ENCODE assay signal across 15 mouse cellular contexts in the genomic region with DNA sequence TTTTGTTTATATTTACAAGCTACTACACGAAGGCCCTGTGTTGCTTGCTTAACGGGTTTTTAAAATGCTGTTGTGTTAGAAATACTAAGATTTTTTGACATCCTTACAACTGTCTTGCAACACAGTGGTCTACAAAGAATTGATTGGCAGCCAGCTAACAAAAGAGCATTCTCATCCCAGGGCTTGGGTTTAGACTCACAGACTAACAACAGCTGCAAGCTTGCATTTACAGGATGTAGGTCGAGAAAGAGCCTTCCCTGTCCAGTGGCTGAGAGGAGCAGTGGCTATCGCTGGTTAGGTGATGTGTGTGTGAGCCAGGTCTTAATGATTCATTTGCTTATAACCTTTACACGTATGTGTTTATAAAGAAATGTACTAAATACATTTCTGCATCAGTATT.
"Had no signal": no experiment of that assay in that cellular context is flagged by ENCODE, and none has a peak within 500 bp of the region (broad histone marks: within the 10 kb centered on the region; RNA-seq: fewer than 3 reads in every experiment).

No protein-coding gene starts in this region.

- H3K27me3 ChIP-seq: limb, embryonic 15.5 days; liver, embryonic 12.5 days had no signal

- H3K4me1 ChIP-seq: liver, embryonic 12.5 days; midbrain, embryonic 10.5 days had no signal

- H3K9me3 ChIP-seq: limb, embryonic 15.5 days; liver, embryonic 12.5 days; midbrain, embryonic 10.5 days had no signal

- DNase-seq: kidney, adult 11 months; kidney, adult 9 months; kidney, postnatal 36 days; layer of hippocampus, adult 9-11 months; layer of hippocampus, postnatal 36 days; lung, postnatal 4 days; right cerebral cortex, postnatal 4 days; spleen, adult 18-20 months; thymus, adult 18-20 months; thymus, postnatal 14 days had no signal

- H3K4me3 ChIP-seq: limb, embryonic 15.5 days; liver, embryonic 12.5 days; midbrain, embryonic 10.5 days had no signal

- H3K27ac ChIP-seq: hindbrain, postnatal 0 days; kidney, postnatal 0 days; limb, embryonic 15.5 days; liver, embryonic 12.5 days; midbrain, embryonic 10.5 days had no signal

- H3K9ac ChIP-seq: limb, embryonic 15.5 days; liver, embryonic 12.5 days had no signal

- H3K36me3 ChIP-seq: limb, embryonic 15.5 days; liver, embryonic 12.5 days; midbrain, embryonic 10.5 days had no signal

- ATAC-seq: hindbrain, postnatal 0 days; liver, embryonic 12.5 days had no signal

- H3K4me2 ChIP-seq: limb, embryonic 15.5 days; liver, embryonic 12.5 days had no signal
